Mouse (Mus musculus) testis, postnatal 10 days (tissue): ENCODE results near the gene Klk1b4.

Experiments
- DNase-seq: peaks from one replicate; pipeline ENCODE4 v3.0.0; 2021; ENCODE audit warnings: low spot score

The Klk1b4 gene

DNA sequence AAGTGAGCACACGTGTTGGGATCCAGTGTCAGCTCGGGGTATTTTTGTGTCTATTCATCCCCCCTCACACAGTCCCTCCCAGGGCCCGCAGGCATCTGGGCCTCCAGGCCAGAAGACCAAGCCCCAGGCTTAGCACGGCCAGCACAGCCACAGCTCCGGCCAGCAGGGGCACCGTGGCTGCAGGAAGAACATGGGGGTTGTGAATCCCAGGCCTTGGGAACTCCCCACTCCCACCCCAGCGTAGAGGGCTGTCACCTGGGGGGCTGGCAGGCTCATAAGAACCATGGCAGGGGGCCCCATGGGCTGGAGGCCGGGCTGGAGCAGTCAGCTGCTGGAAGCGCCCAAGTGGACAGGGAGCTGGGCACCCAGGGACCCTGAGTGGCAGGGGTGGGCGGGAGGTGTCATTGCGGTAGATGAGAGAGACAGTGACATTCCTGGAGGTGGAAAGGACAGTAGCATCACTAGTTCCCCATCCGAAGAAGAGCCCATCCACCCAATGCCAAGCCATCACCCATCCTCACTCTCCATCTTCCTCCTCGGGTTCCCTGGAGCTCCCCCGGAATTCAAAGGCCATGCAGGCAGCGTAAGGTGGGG is 45.9 kb downstream of the Klk1b4 start:
- peak; percentile 61 for DNase-seq

DNA sequence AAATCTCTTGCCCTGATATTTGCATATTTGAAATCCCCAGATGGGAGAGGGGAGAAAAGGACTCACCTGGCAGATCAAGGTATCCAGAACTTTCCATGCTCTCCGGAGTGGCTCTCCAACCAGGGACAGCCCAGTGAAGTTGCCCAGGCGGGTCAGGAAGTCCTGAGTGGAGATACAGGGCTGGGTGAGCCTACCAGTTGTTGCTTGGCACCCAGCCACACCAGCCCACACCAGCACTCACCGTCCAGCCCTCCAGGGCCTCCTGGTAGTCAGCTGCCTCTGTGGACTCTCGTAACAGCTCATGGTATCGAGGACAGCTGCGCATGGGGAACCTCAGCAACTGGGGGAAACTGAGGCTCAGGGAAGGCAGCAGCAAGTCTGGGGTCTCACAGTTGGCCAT is 47.7 kb downstream of the Klk1b4 start:
- peak; percentile 59 for DNase-seq

DNA sequence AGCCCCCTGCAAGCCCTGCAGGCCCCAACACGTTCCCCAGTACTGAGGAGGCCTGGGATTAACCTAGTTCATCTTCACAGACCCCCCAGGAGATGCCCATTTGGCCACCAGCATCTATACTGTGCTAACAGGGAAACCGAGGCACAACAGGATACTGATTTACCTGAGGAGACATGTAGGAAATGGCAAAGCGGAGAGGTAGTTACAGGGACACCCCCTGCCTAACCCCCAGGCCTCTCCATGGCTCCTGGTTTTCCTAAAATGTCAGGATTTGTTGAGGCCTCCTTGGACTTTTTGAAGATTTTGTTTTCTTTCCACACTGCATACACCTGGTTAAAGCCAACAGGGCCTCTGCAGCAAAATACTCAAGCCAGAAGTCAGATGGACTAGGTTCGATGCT is 50.0 kb downstream of the Klk1b4 start, which contains the start of gene Acp4:
Acp4 (minus strand) TSS at position 101 of the 400 bp plus-strand sequence.
- no peak for DNase-seq

DNA sequence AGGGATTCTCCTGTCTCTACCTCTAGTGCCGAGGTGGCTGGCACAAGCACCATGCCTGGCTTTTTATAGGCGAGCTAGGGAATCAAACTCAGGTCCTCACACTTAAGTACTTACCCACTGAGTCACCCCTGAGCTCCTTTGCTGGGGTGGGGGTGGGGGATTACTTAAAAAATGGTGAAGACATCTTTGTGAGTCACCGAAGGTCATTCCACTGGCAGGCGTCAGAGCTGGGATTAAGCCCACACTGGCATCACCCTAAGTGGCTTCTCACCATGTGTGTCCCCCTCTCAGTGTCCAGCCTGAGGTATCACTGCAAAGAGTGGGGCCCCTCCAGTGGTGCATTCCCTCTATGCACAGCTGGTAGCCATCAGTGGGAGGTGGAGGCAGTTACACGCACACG is 53.2 kb downstream of the Klk1b4 start:
- no peak for DNase-seq

DNA sequence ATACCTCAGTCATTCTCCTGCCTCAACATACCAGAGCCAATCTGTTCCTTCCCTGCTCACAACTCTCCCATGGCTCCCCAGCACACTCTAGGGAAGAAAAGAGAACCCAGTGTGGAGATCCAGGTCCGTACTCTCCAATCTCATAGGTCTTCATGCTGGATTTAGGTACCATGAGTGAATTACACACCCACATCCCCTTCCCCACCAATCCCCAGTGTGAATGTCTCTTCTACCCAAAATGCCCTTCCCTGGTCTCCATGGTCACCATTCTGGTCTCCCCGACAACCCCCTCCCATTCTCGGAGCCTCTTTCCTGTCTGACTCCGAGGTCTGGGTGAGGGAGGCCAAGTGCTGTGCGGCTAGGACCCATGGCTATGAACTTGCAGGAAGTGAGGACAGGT is 53.9 kb downstream of the Klk1b4 start, which contains the start of gene Gm15517:
Gm15517 (plus strand) TSS at position 301 of the 400 bp plus-strand sequence.
- no peak for DNase-seq
